Mouse (Mus musculus) liver (tissue): ENCODE measurements at regions not wholly inside any gene's neighbourhood (a gene's known extent, or its start where the extent isn't known, plus 50 kb on each side); places are given as distances from the start of the nearest gene placed in this dataset.
A peak's percentile ranks its signal among the peaks of the same experiment; 100 is the strongest.

Source experiments
- DNase-seq: peaks from one replicate; pipeline ENCODE4 v3.0.0-alpha.2; 2020; ENCODE audit warnings: mixed read lengths

DNA sequence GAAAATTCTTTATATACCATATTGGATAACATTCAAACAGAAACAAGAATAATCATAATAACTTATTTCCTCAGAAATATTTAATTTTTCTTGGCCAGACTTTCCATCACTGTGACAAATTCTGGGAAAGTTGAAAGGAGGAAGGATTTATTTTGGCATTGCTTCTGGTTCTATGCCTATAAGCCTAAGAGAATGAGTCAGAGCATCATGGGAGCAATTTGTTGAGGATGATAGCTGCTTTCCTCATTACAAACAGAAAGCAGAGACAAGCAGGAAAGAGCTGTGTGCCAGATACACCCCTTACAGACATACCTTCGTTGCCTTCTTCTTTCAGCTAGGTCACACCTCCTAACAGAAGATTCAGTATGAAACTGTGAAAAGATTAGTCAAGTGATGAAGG is 115.3 kb downstream of the Rgs21 start:
- DNase-seq = no peak

DNA sequence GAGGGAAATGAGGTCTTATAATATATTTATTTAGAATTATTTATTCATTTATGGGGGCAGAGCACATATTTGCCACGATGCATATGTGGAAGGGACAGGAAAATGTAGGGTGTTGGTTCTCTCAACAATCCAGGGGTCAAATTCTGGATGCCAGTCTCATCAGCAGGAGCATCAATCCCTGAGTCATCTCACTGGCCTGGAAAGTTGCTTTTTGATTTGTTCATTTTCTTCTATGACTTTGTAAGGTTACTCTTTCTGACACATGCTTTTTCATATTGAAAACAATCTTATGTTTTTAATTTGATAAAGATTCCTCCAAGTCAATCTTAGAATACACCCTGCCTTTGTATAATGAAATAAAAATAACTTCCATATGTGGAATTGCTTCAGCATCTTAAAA is 115.7 kb downstream of the Rgs21 start:
- no peak for DNase-seq

DNA sequence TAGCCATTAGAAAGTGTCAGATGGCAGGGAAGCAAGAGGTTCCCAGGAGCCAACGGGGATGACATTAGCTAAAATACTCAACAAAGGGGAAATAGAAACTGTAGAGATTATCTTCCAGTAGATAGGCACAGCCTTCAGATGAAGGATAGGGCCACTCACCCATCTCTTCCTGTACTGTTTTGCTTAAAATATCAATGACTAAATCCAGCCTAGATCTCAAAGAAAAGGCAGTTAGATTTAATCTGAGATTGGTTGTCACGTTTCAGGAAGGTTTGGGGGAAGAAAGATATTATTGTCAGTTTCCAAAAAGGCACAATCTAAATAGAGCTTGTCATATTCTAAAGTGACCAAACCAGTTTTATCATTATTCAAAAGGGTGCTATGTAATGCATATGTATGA is 130.8 kb downstream of the Rgs21 start:
- no peak for DNase-seq

DNA sequence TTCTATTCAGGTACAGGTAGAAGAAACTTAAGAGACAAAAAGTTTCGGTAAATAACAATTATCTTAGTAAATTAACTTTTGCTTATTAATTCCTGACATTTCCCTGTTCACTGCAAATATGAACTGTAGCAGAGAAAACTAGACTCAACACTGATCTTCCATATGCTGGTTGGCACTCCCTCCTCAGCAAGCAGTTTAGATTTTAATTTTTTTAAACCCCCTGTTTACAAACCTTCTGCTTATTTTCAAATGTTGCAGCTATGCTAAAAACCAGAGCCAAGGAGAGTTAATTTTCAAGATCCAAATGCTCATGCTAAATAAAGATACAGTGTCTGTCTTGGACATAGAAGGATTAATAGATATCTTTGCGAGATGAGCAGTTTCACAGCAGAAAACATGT is 134.7 kb downstream of the Rgs21 start:
- DNase-seq = no peak

DNA sequence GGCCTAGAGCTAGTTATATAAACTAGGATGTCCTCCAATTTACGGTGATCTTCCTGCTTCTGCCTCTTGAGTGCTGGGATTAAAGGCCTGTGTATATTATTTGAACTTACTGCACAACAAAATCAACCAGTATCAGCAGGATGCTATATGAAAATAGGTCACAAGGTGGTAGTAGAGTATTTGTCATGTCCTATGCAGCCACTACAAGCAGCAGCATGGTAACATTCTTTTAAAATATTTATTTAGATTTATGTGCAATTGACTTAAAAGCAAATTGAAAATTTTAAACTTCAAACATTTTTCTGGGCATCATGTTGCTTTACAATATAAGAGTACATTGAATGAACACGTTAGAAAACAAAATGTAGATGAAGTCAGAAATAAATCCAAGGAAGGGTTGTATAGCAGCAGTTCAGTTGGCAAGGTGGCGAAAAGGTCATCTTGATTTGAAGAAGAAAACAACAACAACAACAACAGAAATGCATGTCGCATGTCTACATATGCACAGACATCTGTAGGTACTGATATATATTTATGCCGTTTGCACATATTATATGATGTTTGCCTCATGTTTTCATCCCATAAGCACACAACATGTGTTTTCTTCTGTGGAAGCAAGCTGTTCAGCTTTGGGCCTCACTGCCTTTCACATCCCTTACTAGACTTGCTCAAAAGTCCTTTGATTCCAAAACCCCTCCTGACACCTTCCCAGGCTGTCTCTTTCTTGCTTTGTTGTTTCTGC is 135.8 kb downstream of the Rgs21 start:
- no peak for DNase-seq

DNA sequence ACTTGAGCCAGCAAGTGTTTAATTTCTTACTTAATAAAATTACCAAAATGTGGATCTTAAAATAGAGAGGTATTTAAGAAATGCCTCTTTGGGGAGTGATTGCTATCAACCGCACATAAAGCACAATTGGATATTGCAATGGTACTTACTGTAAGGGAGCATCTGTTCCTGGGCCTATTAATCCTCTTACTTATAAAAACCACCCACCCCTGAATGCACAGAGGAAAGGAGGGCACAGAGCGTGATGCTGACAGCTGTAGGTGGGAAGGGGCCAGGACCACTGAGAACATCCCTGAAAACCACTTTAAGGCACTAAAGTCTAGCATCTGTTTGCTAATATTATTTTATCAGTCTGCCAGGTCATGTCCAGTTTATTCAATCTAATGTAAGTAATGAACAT is 146.1 kb downstream of the Rgs21 start:
- DNase-seq = no peak

DNA sequence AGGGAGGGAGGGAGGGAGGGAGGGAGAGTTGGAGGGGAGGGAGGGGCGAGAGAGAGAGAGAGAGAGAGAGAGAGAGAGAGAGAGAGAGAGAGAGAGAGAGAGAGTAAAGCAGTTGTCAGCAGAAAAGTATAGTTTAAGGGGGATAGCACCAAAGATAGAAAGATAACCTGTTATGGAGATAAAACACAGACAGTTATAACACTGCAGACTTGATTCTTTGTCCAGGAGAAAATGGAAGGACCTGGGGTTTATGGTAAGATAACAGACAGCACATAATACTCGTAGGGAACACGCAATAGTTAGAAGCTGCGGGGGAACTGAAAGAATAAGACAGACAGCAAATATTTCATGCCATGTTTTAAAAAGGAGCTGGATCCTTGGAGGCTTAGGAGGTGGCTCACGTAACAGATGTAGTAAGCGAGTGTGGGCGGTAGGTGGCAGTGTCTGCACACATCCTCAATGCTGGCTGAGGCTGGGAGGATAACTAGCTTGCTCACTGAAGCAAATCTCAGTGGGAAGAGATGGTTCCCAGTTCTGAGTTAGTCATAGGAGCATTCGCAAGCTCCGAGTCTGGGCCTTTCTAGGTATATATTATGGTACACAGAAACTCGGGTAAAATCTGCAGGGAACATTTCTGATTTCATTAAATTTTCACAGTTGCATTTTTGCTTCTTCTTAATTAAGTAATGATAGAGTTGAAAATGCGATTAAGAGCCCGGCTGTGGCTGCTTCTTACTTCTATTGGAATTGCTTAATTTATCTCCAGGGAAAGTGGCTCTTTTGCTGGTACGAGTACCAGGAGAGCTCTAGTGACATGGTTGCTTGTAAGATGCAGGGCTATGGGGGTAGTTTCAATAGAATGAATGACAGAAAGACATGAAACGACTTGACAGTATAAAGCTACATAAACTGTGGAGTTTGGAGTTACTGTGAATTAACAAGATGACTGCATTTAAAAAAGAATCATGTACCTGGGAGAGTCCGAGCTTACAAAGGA is 157.6 kb upstream of the Rgs1 start:
- DNase-seq = peak; percentile 66

DNA sequence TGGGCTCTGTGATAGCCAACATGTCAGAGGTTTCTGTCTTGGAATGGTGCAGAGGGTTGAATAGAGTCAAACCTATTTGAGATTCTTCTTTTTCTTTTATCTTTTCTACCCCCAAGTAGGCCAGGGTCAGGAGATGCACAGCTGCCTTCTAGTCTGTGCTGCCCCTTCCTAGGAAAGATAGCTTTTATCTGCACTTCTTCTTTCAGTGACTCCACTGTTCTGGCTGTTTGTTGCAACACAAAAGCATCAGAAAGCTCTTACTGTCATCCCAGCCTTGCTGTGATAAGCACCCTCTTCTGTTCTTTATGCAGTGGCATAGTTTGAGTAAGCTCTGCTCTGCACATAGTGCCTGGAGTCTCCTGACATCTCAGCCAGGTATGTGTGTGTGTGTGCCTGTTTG is 156.7 kb upstream of the Rgs1 start:
- DNase-seq = no peak

DNA sequence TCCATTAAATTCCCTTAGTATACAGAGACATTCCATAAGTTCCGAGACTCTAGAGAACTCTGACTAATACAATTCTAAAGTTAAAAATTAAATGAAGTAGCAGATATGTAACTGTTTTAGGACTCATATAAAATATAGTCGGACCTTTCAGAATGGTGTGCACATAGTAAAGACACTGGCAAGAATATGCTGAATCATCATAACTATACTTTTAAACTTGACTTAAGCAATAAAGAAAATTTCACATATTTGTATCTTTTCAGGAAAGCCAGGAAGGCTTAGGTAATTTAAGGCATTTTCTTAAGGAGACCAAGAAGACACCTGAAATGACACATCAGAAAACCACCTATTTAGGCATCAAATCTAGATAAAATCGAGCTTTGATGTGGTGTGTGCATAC is 156.0 kb upstream of the Rgs1 start:
- no peak for DNase-seq

DNA sequence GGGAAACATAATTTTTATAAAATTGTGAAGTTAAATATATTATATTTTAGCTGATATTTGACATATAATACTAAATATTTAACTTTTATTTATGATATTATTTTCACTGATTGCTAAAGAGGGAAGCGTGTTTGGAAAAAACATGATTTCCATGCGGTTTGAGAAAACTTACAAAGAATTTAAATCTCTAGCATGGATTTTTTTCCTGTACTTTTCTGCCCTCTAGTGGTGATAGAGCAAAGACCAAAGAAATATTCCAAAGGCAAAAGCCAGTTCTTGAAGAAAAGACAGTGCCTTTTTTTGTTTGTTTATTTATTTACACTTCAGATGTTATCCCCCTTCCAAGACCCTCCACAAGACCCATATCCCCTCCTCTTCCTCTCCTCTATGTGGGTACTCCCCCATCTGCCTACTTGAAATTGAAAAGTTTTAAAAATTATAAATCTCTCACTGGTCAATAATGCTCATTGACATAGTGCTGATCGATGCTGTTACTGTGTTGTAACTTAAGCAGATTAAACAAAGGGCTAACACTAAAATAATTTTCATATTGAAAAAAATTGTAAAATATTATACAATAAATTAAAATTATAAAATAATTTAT is 131.1 kb upstream of the Rgs1 start:
- DNase-seq = no peak

DNA sequence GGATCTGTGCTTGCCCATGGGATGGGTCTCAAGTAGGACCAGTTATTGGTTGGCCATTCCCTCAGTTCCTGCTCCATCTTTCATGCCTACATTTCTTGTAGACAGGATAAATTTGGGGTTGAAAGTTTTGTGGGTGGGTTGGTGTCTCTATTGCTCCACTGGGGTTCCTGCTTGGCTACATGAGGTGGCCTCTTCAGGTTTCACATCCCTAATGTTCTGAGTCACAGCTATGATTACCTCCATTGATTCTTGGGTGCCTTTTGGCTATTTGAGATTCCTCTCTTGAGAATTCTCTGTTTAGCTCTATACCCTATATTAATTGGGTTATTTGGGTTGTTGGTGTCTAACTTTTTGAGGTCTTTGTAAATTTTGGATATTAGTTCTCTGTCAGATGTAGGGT is 125.1 kb upstream of the Rgs1 start:
- DNase-seq = no peak

DNA sequence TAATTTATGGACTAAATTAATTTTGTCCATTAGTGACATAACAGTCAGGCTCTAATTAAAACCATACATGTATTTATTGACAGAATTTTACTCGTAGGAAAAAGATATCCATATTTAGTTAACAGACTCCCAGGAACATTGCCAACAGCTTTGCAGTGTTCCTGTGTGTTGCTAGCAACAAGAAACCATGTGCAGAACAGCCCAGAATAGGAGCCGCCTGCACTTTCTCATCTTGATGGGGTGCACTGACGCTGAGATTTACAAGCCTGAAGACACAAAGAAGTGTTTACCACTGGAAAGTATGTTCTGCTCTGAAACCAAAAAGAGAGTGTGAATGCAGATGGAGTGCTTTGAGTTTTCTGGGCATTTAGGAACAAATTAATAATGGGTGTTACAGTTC is 118.5 kb upstream of the Rgs1 start:
- peak; percentile 4 for DNase-seq

DNA sequence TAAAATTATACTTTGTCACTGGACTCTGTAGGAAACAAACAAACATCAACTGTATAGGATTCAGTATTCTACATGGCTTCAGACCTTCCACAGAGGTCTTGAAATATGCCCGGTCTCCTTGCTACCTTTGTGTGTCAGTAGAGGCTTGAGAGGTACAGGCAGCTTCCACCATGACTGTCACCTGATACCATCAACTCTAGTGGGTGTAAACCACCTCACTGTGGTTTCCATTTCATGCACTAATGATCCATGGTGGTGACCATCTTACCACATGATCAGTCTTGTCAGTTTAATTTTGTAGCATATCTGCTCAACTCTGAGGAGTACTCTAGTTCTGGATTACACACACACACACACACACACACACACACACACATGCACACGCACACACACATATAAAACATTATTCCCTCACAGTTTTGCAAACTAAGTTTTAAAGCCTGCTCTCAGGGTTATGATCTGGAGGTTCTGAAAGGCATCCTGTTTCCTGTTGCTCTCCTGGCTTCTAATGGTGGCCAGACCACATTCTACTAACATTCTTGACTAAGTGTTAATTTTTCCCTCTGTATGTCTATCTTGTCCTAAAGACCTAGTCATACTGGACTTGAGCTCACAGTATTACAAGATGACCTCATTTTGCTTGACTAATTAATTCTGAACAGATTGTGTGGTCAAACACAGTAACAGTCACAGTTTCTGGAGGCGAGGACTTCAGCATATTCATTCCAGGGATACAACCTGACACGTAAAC is 106.7 kb upstream of the Rgs1 start:
- DNase-seq = no peak

DNA sequence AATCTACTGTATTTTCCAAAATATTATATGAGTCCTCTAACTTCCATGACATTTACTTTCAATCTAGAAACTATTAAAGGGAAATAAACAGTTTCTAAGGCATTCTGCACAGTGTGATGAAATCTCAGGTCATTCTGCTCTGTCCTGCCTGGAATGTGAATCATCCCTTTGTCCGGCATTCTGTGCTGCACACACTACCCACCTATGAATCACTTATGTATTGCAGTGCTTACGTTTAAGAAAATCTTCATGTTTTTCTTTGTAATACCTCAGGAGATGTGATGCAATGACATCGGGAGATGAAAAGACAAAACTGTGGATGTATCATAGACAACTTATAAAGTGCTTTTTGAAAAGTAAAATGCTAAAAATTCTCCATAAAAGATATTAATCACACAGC is 106.0 kb upstream of the Rgs1 start:
- DNase-seq = no peak

DNA sequence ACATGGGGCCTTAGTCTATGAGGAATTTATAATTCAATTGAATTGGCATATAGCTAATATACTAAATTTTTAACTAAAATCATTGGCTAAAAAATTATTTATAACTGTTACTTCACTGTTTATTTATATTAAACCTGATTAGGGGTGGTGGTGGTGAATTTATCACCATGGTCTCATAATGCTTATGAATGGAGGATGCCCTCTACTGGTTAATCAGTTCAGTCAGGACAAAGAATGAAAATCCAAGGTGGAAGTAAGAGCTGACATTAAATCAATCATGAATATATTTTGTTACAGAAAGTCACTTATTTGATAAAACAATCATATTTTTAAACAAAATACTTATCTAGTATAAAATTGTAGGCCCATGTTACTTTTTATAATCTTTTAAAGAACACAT is 104.3 kb upstream of the Rgs1 start:
- no peak for DNase-seq

DNA sequence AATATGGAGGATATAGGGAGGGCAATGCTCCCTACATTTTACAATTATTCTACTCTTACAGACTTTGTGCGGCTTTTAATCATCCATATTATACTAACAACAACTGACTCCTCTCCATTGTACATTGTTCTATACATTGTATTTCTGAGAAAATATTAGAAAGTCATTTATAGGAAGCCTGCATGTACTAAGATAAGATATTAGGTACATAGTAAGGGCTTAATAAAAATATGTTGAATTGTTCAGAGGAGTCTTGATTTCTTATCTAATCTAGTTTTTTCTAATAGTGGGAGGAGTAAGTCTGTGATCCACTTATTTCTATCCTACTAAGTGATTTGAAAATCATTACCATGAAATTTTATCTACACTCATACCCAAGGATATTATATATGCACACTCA is 94.8 kb upstream of the Rgs1 start:
- no peak for DNase-seq

DNA sequence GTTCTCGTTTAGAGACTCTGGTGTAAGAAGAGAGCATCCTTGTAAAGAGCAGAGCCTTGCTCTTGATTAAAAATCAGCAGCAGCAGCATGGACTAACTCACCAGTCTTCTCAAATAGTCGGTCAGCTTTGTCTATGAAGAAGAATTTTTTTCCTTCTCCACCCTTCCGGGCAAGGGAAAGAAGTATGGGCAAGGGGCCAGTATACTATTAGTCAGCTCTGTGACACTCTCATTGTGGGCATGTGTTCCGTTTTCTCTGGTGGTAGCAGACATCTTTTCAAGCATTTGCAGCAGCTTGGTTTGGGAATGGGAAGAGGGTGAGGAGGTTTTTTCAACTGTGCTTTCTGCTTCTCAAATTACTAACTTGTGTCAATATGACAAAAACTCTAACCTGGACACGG is 94.3 kb upstream of the Rgs1 start:
- DNase-seq = no peak

DNA sequence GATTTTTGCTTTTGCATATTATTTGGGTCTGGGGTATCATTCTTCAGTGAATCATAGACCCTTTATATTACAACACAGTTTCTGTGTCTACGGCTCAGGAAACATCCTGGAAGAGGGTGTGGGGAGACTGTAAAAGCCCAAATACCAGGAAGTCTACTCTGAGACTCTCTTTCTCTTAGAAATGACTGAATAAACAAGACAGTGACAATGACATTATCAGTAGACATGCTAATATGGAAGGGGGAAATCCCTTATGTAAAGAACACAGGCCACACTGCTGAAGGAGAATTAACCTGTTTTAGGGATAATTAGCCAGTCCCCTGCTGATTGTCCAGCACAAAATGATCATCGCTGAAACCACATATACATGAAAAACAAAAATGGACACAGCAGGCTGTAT is 88.5 kb upstream of the Rgs1 start:
- no peak for DNase-seq

DNA sequence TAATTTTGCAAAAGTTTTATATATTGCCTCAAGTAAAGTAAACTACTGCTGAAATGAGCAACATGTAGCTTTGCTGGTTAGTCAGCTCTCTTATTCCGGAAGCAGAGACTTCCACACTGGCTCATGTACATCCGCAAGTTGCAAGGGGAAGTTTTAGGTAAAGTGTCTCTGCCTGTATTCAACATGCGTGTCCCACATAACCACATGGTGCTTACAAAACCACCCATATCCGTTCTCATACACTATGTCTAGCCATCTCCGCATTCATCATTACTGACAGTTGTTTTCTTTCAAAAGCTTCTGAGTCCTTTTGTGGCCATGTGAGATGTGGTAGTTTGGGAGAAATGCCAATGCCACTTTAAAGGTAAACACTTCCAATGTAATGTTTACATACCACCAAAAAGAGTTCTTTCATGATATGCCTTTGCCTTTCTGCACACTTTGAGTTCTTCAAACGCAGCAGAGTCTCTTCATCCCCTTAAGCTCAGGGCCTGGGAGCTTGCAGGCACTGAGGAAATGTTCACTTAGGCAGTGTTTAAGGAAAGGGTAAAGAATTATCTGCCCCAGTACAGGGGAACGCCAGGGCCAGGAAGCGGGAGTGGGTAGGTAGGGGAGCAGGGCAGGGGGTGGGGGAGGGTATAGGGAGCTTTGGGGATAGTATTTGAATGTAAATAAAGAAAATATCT is 81.5 kb upstream of the Rgs1 start:
- DNase-seq = no peak

DNA sequence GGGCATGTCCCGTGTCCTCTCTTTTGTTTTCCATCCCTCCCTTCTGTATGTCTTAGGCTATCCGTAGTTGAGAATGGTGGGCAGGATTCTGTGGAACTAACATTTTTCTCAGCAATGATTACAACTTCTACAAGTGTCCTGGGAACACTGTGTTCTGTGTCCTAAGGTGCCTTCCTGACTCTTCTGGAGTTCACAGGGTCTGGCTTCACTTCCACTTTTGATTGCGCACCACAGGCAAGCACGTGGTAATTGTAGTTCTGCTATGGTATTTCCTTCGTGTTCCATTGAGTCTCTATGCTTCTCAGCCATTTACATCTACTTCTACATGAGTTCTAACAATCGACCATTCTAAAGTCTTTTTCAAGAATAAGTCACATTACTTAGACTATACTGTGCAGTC is 70.4 kb upstream of the Rgs1 start:
- no peak for DNase-seq

DNA sequence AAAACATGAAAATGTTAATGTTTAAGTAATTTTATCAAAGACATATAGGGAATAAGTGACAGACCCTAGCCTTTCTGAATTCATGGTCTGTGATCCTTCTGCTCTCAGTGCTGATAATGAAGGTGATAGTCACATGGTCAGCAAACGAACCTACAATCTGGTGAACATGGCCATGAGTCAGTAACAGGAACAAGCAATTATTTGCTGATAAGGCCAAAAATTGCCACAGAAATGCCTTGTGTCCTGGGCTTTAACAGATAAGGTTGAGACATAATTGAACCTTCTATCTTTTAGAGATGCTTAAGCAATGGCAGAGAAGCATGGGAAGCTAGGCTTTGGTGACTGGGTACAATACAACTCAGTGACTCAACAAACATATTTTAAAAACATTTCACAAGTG is 69.2 kb upstream of the Rgs1 start:
- no peak for DNase-seq

DNA sequence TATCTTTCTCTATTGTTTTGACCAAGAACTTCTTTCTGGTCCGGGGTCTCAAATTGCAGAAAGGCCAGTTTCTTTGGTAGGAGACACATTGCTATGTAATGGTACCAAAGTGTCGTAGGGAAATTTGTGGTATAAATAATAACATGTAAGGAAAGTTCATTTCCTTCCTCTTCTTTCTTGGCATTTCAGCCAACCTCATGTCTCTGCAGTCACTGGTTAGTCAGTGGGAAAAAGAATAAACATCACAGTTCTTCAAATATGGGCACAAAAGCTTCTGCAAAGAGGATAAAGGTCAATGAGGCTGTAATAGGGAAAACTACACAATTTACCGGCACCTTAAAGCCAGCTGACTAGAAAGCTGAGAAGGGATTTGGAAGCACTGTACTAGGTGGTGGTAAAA is 68.5 kb upstream of the Rgs1 start:
- DNase-seq = no peak

DNA sequence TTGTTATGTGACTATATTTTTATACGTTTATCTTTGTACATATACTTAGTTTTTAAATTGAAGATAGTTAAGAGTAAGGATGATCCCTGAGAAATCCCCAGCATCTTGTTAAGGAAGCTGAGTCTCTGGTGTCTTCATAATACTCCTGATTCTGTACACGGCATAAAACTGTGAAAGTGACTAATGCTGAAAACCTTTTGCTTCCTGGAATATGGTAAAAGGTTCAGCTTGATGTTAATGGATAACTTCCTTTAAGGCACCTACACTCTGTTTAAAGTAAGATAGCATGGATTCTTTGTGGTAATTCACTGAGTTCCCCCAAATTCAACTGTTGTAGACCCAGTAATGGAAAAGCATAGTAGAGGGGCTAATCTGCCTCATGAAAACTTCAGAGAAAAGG is 67.2 kb upstream of the Rgs1 start:
- DNase-seq = no peak
